Mouse (Mus musculus) thymus, postnatal 36 days (tissue): Measurements from ENCODE around the gene Camkk2.

Experiments used
- DNase-seq, 2 experiments: peaks; one replicate each; pipeline ENCODE4 v3.0.0; 2022; ENCODE audit warnings: mixed read lengths in 2 of 2

Camkk2 gene

GRCm38 (mm10) chr5:122779277-122779834 is at the start of gene Camkk2:
Gene Camkk2 (minus strand): TSS chr5:122779409.
- peak; percentile 71 to 84 for DNase-seq

- DNase-seq, result no peak
These were observed 45.9 kb upstream of the Camkk2 start for GRCm38 (mm10) chr5:122825099-122825498.

DNA sequence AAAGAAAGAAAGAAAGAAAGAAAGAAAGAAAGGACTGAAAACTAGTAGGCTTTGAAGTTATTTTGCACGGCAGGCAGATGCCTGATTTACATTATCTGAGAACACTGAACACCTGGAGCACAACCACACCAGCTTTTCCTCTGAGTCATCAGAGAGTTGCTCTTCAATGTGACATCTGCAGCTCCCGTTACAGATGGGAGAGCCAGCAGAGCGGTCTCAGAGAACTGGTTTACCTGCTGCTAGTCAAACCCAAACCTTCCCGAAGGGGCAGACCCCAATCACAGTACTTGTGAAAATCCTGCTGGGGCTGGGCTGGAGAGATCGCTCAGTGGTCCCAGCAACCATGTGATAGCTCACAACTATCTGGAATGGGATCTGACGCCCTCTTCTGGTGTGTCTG is 45.2 kb upstream of the Camkk2 start:
- DNase-seq, result peak; percentile 49 to 63

DNA sequence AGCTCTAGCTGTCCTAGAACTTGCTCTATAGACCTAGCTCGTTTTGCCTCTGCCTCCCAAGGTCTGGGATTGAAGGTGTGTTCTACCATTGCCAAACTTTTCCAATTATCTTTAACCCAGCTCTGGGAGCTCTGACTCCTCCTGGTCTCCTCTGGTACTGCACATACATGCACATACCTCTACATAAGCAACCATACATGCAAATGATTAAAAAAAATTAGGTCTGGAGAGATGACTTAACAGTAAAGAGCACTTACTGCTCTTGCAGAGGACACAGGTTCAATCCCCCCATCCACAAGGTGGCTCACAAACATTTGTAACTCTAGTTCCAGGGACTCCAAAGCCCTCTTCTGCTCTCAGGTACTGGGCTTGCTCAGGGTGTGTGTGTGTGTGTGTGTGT is 44.8 kb upstream of the Camkk2 start:
- DNase-seq, result peak in 1 of 2 experiments; percentile 22

DNA sequence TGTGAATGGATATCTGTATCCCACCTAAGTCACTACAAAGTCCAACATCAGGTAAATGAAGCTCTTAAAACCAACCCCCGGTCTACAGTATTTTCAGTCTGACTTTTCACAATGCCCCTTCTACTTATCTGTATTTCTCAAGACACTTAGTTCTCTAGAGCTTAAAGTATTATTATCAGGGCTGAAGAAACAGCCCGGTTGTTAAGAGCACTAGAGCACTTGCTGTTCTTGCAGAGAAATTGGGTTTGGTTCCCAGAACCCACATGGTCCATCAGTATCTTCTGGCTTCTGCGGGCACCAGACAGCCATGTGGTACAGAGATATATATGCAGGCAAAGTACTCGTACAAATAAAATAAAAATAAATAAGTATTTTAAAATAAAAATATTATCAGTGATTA is 43.2 kb upstream of the Camkk2 start:
- DNase-seq, result no peak

DNA sequence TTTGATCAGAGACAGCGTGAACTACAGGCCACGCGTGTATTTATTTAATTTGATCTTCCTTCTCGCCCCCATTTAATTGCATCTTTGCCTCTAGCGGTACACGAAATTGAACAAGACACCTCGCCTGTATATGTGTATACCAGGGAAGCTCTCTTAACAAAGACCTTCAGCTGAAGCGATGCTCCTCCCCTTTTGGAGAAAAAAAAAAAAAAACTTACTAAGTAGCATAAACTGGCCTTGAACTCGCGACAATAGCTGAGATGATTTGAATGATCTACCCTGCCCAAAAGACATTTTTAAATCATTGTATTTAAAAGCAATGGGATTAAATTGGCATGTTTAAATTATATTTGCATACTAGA is 42.3 kb upstream of the Camkk2 start:
- no peak for DNase-seq

DNA sequence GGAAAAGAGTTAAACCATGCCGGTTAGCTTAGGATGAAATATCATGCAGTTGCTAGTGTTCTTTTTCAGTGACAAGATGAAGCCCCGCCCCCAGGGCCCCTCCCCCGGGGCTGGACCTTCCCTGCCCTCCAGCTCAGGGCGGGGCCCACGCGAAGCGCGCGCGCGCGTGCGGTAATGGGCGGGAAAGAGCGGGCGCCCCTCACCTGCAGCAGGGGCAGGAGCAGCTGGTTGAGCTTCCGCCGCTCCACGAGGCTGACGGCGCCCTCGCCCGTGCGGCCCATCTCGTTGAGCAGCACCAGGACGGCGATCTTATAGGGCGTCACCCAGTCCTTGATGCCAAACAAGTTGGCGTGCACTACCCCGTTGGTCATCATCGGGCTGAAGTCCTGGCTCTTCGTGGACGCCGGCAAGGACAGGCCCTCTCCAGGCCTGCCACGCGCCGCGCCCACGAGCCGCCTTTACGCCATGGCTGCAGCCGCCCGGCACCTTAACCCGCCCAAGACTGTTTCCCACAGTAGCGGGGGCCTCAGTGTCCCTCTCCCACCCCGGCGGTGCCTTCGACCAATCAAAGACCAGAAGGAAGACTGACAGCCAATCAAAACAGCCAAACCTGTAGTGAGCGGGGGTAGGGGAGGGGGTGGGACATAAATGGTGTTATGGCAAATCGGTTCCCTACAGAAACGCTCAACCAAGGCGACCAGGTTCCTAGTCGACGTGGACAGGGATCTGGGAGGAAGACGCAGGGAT is 41.7 kb upstream of the Camkk2 start, which contains the start of gene Anapc5:
Gene Anapc5, minus strand, starts transcription at position 563 of the 747 bp plus-strand sequence.
- DNase-seq, result peak; percentile 92 to 94

- no peak for DNase-seq
These were observed 33.5 kb upstream of the Camkk2 start for GRCm38 (mm10) chr5:122812699-122813098.

DNA sequence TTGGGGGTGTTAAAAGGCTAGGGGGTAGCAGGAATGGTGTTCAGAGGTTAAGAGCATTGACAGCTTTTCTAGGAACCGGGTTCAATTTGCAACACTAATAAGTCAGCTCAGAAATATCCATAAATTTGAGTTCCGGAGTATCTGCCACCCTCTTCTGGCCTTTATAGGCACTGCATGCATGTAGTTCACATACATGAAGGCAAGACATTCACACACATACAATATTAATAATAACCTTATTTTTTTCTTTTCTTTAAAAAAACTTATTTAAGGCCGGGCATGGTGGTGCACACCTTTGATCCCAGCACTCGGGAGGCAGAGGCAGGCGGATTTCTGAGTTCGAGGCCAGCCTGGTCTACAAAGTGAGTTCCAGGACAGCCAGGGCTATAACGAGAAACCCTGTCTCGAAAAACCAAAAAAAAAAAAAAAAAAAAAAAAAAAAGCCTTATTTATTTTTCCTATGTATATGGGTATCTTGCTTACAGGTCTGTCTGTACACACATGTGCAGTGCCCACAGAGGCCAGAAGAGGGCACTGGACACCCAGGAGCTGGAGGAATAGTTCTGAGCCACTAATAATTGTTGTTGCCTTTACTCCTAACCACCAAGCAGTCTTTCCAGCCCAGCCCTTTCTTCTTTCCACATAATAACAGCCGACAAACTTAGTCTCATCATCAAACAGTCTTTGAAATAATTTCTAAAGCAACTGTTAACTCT is 32.3 kb upstream of the Camkk2 start:
- peak; percentile 75 for DNase-seq

DNA sequence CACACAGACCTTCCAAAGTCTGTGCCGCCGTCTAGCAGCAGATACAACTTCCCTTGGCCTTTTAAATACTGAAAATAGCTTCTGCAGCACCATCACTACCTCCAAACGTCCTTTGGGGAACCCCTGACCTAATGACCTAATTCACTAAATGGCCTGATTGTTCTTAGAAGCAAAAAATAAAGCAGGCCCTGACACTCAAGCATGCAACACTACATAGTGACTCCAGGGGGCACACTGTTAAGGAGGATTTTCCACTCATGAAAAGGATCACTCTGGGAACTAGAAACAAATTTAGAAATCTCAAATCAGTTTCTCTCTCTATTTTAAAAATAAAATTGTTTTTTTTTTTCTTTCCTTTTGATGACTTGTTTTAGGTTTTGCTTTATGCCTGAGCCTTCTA is 26.3 kb upstream of the Camkk2 start:
- no peak for DNase-seq

- DNase-seq, result no peak
These were observed 23.5 kb upstream of the Camkk2 start for GRCm38 (mm10) chr5:122802706-122803105.

DNA sequence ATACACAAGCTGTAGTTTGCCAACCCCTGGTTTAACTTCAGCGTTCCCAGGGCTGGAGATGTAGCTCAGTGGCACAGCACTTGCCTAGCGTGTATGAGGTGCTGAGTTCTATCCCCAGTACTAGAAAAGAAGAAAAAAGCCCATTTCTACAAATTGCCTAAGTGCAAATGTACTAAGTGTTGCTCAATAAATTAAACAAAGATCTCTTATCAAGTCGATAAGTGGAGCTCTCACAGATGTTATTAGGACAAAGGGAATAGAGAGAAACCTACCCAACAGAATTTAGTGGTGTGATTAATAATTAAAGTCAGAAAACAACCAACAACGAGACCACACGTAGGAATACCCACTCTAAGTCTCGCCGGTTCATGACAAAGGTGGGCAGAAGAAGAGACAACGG is 22.5 kb upstream of the Camkk2 start:
- DNase-seq, result no peak

DNA sequence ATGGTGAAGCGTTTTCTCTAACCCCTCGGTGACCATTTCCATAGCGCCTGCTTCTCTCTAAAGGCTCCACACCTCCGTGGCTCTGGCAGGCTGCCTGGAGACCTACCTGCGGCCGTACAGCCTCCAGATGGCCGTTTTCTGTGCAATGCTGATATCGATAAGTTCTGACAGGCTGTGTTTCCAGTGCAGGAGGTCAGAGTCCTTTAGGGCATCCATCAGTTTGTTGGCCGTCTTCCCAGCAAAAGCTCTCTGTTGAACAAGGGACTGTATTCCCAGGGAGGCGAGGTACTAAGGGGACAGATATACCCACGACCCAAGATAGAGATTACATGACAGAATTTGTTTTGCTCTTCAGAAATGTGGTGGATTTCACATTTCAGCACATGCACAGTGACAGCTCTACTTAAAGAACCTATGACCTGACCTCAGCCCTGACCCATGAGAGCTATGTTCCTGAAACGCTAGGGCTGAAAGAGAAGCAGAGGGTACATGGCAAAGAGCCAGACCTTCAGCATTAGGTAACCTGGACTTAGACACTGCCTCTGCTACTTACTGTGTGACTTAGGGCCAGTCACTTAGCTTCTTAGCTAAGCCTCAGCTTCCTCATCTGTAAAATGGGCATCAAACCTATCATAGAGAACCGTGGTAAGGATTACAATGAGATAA is 21.3 kb upstream of the Camkk2 start:
- no peak for DNase-seq

DNA sequence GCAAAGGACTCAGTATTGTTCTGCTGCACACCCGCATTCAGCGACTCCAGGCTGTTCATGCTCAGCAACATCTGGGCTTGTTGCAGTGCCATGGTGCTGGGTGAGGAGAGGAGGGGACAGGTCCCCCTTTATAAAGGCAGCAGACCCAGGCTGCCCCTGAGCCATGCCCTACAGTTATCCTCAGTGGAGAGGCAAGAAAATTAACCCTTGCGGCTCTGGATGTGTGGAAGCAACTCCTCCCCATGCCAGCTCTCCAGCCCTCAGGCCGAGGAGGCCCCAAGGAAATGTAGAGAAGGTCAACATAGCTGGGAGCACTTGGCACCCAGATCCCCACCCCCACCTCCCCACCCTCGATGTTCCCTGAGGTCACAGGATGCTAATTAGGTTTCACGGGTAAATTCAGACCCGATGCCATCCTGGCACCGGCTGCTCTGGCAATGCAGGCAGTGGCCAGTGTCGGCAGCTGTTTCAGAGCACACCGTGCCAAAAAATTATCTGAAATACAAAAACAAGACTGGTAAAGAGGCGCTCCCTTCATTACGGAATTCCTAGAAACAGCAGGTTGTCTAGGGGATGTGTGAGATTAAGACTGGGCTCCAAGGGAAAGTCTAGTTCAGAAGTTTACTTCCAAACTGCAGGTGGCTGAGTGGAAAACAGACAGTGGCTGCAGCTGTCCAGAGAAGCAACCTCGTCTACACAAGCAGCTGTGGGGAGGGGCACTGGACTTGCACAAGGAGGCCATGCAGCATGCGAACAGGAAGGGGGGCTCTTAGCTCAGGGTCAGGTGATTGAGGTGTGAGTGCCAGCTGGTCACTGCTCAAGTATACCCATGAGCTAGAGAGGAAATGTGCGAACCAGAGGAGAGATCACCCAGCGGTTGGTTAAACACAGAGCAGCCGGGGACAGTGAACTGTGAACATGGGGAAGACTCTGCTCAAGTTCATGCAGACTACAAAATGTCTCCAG is 20.5 kb upstream of the Camkk2 start:
- no peak for DNase-seq

GRCm38 (mm10) chr5:122798557-122799378 is 19.6 kb upstream of the Camkk2 start:
- no peak for DNase-seq

DNA sequence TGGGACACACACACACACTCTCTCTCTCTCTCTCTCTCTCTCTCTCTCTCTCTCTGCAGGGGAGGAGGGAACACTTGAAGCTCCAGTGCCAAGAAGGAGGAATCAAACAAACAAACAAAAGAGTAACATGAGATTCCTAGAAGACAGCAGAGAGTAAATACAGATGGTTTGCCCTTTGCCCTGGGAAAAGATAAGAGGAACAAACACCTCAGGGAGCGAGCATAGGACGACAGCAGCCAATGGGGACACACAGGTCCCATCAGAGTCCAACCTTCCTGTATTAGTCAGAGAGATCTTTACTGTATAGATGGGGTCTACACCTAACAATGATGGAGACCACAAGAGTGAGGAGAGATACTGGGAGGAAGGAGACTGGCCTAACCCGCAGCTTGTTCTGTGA is 18.7 kb upstream of the Camkk2 start:
- DNase-seq, result no peak

- no peak for DNase-seq
These were observed 9.5 kb upstream of the Camkk2 start for GRCm38 (mm10) chr5:122788696-122789095.

- DNase-seq, result no peak
These were observed 7.0 kb upstream of the Camkk2 start for GRCm38 (mm10) chr5:122786035-122786819.

GRCm38 (mm10) chr5:122783726-122784406 is 4.7 kb upstream of the Camkk2 start:
- DNase-seq, result no peak

GRCm38 (mm10) chr5:122782066-122782465 is 2.9 kb upstream of the Camkk2 start:
- DNase-seq, result no peak
